Mouse (Mus musculus): Measurements from ENCODE around the gene Tns3. TPM values are rescaled to one million over a fixed set of nuclear protein-coding genes. Genes with fewer than 3 reads are reported as not detected.

Gene Tns3
- polyA plus RNA-seq, 1 experiment from 2014 or later = 11.0 TPM

DNA sequence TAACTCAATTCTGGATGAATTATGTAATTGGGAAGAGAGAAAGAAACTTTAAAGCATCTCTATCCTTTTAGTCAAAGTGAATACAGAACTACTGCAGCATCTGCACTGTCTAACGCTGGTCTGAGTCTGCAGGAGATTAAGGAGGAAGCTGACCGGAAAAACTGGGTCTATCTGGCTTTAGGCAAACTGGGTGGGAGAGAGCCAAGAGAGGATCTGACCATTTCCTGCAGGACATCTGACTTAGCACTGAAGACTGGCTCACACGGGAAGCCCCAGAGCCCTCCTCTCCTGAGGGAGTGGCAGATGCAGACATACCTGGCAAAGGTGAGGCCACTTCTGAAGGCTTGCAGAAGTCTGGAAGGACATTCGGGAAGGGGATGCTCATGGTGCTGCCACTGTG lies 213.8 kb downstream of the Tns3 start:
- H3K4me2 ChIP-seq = no peak overlapping the region
- H3K9ac ChIP-seq (ENCODE audit: low read depth, low read length) = no peak overlapping the region
- H3K9me3 ChIP-seq (replicated peaks; ENCODE audit: control insufficient read depth, low read length) = no peaks in the 10 kb centered on the region
- no peak overlapping the region for H3K4me3 ChIP-seq (ENCODE audit: low read depth, low read length)
- WGBS (ENCODE audit: insufficient replicate concordance) = 67% methylated on average over 4 of the region's 4 CpGs
- no peak for ATAC-seq (replicated peaks; ENCODE audit: insufficient number of reproducible peaks, low FRiP score, low TSS enrichment)
- no peaks in the 10 kb centered on the region for H3K27me3 ChIP-seq (ENCODE audit: control insufficient read depth, insufficient read depth, low read length)
- peaks cover 11% of the 10 kb centered on the region for H3K4me1 ChIP-seq (ENCODE audit: control insufficient read depth, insufficient read depth, low read length)
- no peak overlapping the region for H3K27ac ChIP-seq (ENCODE audit: low read depth, low read length)
- peaks cover 4% of the 10 kb centered on the region for H3K36me3 ChIP-seq (ENCODE audit: control insufficient read depth, insufficient read depth, low read length)

DNA sequence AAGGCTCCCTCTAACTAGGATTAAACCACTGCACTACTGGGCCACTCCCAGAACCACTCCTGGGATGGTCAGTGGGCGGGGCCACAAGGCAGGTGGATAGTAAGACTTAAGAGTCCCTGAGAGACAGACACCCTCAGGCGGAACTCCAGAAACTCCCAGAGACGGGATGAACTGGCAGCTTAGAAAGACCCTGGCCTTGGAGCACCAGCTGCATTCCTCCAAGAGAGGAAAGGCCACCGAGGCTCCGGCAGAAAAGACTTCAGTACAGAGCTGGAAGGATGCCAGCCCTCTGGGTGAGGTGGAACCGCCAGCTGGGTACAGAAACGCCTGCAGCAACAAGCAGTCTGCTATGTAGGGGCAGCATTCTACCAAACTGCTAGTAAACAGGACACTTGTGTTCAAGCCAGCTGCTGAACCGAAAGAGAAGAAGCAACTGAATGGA lies 218.4 kb downstream of the Tns3 start:
- no peaks in the 10 kb centered on the region for H3K27me3 ChIP-seq (ENCODE audit: control insufficient read depth, insufficient read depth, low read length)
- H3K9ac ChIP-seq (ENCODE audit: low read depth, low read length) = no peak overlapping the region
- 35% methylated on average over 8 of the region's 8 CpGs for WGBS (ENCODE audit: insufficient replicate concordance)
- H3K27ac ChIP-seq (ENCODE audit: low read depth, low read length) = no peak overlapping the region; the same call in 1 of the 2 replicates
- no peak for ATAC-seq (replicated peaks; ENCODE audit: insufficient number of reproducible peaks, low FRiP score, low TSS enrichment)
- H3K9me3 ChIP-seq (replicated peaks; ENCODE audit: control insufficient read depth, low read length) = no peaks in the 10 kb centered on the region
- H3K36me3 ChIP-seq (ENCODE audit: control insufficient read depth, insufficient read depth, low read length) = peaks cover 1% of the 10 kb centered on the region
- no peak overlapping the region for H3K4me2 ChIP-seq
- H3K4me3 ChIP-seq (ENCODE audit: low read depth, low read length) = no peak overlapping the region
- peaks cover 17% of the 10 kb centered on the region for H3K4me1 ChIP-seq (ENCODE audit: control insufficient read depth, insufficient read depth, low read length)

DNA sequence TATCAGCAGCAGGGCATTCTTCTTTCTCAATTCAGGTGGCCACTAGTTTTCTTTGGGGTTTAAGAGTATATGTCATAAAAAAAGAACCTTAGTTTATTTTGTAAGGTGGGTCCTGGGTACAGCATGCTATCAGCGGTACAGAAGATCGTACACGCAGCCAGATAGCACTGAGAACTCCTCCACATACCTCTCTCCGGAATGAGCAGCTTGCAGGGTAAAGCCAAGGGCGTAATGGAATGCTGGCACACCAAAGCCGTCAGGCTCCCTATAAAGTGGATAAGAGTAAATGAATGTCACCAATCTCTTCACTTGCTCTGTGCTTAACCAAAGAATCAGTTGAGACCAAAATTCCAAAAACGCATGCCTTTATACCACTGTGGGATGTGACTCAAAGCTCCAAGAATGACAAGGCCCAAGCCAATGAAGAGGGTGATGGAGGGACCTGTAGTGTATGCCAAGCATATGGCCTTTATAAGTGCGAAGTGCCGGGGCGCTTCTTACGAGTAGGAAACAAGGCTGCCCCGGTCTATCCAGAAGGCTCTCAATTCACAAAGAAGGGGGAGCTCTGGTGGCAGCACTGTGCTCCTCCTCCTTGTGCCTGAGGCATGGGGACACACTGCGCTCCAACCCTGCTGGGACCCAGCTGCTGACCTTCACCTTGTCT lies 219.4 kb downstream of the Tns3 start:
- H3K36me3 ChIP-seq (ENCODE audit: control insufficient read depth, insufficient read depth, low read length) = no peaks in the 10 kb centered on the region; the same call in 1 of the 2 replicates
- no peaks in the 10 kb centered on the region for H3K27me3 ChIP-seq (ENCODE audit: control insufficient read depth, insufficient read depth, low read length)
- no peak overlapping the region for H3K27ac ChIP-seq (ENCODE audit: low read depth, low read length)
- H3K4me1 ChIP-seq (ENCODE audit: control insufficient read depth, insufficient read depth, low read length) = peaks cover 17% of the 10 kb centered on the region
- no peak overlapping the region for H3K9ac ChIP-seq (ENCODE audit: low read depth, low read length)
- no peak overlapping the region for H3K4me3 ChIP-seq (ENCODE audit: low read depth, low read length)
- H3K4me2 ChIP-seq = no peak overlapping the region
- 70% methylated on average over 13 of the region's 13 CpGs for WGBS (ENCODE audit: insufficient replicate concordance)
- no peaks in the 10 kb centered on the region for H3K9me3 ChIP-seq (replicated peaks; ENCODE audit: control insufficient read depth, low read length)
- no peak for ATAC-seq (replicated peaks; ENCODE audit: insufficient number of reproducible peaks, low FRiP score, low TSS enrichment)

DNA sequence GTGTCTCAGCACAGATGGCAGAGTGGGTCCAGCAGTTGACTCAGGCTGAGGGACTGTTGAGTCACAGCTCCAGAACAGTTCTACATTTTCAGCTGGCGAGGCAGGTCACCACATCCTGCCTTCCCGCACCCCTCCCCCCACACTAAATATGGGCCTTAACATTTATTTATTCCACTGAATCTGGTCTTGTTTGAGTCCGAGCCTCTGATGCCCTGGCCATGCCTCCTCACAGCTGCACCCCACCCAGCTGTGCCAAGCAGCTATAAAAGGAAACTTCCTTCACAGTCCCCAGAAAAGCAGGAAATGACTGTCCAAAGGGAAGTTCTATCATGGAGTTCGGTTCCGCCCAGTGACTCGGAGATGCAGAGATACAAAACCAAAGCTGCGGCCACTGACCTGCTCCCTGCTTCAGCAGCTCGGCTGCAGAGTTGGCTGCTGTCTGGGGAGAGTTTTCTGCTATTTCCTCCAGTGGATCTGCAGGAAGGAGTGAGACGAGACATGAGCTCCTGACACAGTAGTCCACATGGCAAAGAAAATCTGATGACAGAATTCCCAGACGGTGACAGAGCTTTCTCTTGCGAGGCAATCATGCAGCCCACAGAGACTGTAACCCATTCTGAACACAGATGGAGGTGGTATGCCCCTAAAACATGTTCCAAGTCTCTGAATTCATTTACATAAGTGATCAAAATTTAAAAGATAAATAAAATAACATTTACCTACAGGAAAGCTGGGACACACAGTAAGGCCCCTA lies 220.6 kb downstream of the Tns3 start:
- WGBS (ENCODE audit: insufficient replicate concordance) = 57% methylated on average over 11 of the region's 11 CpGs
- Histone ChIP-seq H3K4me1 (ENCODE audit: control insufficient read depth, insufficient read depth, low read length) (peaks cover 17% of the 10 kb centered on the region), H3K4me2 (no peak overlapping the region), H3K9ac (ENCODE audit: low read depth, low read length) (no peak overlapping the region), H3K36me3 (ENCODE audit: control insufficient read depth, insufficient read depth, low read length) (no peaks in the 10 kb centered on the region; the same call in 1 of the 2 replicates), H3K4me3 (ENCODE audit: low read depth, low read length) (no peak overlapping the region), H3K27ac (ENCODE audit: low read depth, low read length) (peak overlapping the region; percentile 11; the same call in 1 of the 2 replicates), H3K9me3 (replicated peaks; ENCODE audit: control insufficient read depth, low read length) (no peaks in the 10 kb centered on the region), H3K27me3 (ENCODE audit: control insufficient read depth, insufficient read depth, low read length) (no peaks in the 10 kb centered on the region)
- ATAC-seq (replicated peaks; ENCODE audit: insufficient number of reproducible peaks, low FRiP score, low TSS enrichment) = no peak; the same call in 1 of the 2 replicates

DNA sequence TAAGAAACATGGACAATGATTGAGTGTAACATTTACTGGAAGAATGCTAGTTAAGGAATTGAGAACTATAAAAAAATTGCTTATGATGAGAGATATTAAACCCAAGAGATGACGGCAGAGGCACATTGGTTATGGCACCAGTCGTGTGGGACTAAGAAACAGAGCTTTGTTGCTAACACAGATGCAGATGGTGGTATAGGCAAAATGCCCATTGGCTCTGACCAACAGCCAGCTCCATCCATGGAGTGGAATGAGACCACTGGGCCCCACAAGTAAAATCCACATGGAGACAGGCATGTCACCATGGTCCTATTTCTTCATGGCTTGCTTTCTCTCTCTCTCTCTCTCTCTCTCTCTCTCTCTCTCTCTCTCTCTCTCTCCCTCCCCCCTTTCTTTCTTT lies 223.6 kb downstream of the Tns3 start:
- H3K36me3 ChIP-seq (ENCODE audit: control insufficient read depth, insufficient read depth, low read length) = 0 out of 2 replicates have a peak, but pooled peaks cover 3% of the 10 kb centered on the region
- 89% methylated on average over 2 of the region's 2 CpGs for WGBS (ENCODE audit: insufficient replicate concordance)
- no peak overlapping the region for H3K9ac ChIP-seq (ENCODE audit: low read depth, low read length)
- no peaks in the 10 kb centered on the region for H3K9me3 ChIP-seq (replicated peaks; ENCODE audit: control insufficient read depth, low read length)
- H3K27me3 ChIP-seq (ENCODE audit: control insufficient read depth, insufficient read depth, low read length) = no peaks in the 10 kb centered on the region
- peaks cover 7% of the 10 kb centered on the region for H3K4me1 ChIP-seq (ENCODE audit: control insufficient read depth, insufficient read depth, low read length)
- no peak for ATAC-seq (replicated peaks; ENCODE audit: insufficient number of reproducible peaks, low FRiP score, low TSS enrichment)
- H3K27ac ChIP-seq (ENCODE audit: low read depth, low read length) = no peak overlapping the region
- H3K4me3 ChIP-seq (ENCODE audit: low read depth, low read length) = no peak overlapping the region
- no peak overlapping the region for H3K4me2 ChIP-seq

DNA sequence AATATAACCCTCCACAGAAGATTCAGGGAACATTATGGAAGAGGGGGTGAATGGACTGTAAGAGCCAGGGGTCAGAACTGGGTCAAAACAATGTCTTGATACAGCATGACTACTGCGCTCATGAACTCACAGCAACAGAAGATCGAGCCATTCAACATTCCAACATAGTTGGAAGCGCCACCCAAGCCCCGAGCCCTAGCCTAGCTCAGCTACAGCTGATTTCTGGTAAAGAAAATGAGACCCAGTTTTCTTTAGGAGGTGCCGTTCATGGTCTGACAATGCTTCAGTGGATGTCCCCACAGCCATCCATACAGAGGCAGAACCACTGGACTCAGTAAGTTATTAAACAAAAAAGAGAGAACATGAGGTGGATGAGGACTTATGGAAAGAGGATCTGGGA lies 224.1 kb downstream of the Tns3 start:
- WGBS (ENCODE audit: insufficient replicate concordance) = 91% methylated on average over 5 of the region's 5 CpGs
- Histone ChIP-seq H3K27ac (ENCODE audit: low read depth, low read length) (no peak overlapping the region), H3K36me3 (ENCODE audit: control insufficient read depth, insufficient read depth, low read length) (0 out of 2 replicates have a peak, but pooled peaks cover 3% of the 10 kb centered on the region), H3K27me3 (ENCODE audit: control insufficient read depth, insufficient read depth, low read length) (no peaks in the 10 kb centered on the region), H3K4me2 (no peak overlapping the region), H3K9me3 (replicated peaks; ENCODE audit: control insufficient read depth, low read length) (no peaks in the 10 kb centered on the region), H3K9ac (ENCODE audit: low read depth, low read length) (no peak overlapping the region), H3K4me3 (ENCODE audit: low read depth, low read length) (no peak overlapping the region), H3K4me1 (ENCODE audit: control insufficient read depth, insufficient read depth, low read length) (peaks cover 2% of the 10 kb centered on the region; the same call in 1 of the 2 replicates)
- ATAC-seq (replicated peaks; ENCODE audit: insufficient number of reproducible peaks, low FRiP score, low TSS enrichment) = no peak

DNA sequence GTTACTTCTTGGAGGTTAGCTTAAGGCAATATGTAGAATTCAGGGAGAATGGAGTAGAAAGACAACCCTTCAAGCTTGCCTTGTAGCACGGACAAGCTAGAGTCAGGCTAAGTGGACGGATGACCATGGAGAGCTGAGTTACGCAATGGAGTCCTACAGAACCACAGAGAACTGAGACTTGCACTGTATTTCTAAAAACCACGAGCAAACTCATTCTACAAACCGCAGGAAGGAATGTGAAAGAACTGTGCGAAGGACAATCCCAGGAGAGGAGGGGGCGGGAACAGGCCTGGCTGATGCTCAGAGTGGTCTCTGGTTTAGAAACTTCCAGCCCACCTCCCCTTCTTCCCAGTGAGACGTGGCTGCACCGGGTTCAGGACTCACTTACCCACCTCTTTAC lies 225.3 kb downstream of the Tns3 start:
- no peak overlapping the region for H3K27ac ChIP-seq (ENCODE audit: low read depth, low read length)
- no peak for ATAC-seq (replicated peaks; ENCODE audit: insufficient number of reproducible peaks, low FRiP score, low TSS enrichment)
- H3K4me1 ChIP-seq (ENCODE audit: control insufficient read depth, insufficient read depth, low read length) = no peaks in the 10 kb centered on the region
- H3K9me3 ChIP-seq (replicated peaks; ENCODE audit: control insufficient read depth, low read length) = no peaks in the 10 kb centered on the region
- H3K27me3 ChIP-seq (ENCODE audit: control insufficient read depth, insufficient read depth, low read length) = no peaks in the 10 kb centered on the region
- no peak overlapping the region for H3K9ac ChIP-seq (ENCODE audit: low read depth, low read length)
- WGBS (ENCODE audit: insufficient replicate concordance) = 88% methylated on average over 9 of the region's 9 CpGs
- no peak overlapping the region for H3K4me3 ChIP-seq (ENCODE audit: low read depth, low read length)
- H3K4me2 ChIP-seq = no peak overlapping the region
- peaks cover 12% of the 10 kb centered on the region for H3K36me3 ChIP-seq (ENCODE audit: control insufficient read depth, insufficient read depth, low read length)

DNA sequence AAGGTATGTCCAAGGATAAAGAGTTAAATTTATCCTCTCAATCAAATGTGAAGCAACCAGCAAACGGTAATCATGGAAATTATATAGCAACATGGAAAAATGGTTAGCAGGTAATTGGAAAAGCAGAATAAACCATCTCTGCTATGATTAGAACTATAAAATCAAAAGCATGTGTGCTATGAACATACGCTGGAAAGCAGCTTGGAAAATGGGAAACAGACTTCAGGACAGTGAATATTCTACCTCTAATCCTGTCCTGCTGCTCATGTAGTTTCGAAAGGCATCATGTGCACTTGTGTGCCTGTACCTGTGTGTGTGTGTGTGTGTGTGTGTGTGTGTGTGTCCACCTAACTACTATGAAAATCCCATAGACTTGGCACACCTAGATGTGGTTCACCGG lies 226.1 kb downstream of the Tns3 start:
- Histone ChIP-seq H3K27me3 (ENCODE audit: control insufficient read depth, insufficient read depth, low read length) (no peaks in the 10 kb centered on the region), H3K4me2 (no peak overlapping the region), H3K4me3 (ENCODE audit: low read depth, low read length) (no peak overlapping the region), H3K36me3 (ENCODE audit: control insufficient read depth, insufficient read depth, low read length) (peaks cover 16% of the 10 kb centered on the region), H3K27ac (ENCODE audit: low read depth, low read length) (no peak overlapping the region), H3K9ac (ENCODE audit: low read depth, low read length) (no peak overlapping the region), H3K4me1 (ENCODE audit: control insufficient read depth, insufficient read depth, low read length) (no peaks in the 10 kb centered on the region), H3K9me3 (replicated peaks; ENCODE audit: control insufficient read depth, low read length) (no peaks in the 10 kb centered on the region)
- WGBS (ENCODE audit: insufficient replicate concordance) = 80% methylated on average over 4 of the region's 4 CpGs
- no peak for ATAC-seq (replicated peaks; ENCODE audit: insufficient number of reproducible peaks, low FRiP score, low TSS enrichment)

All from heart, embryonic 11.5 days (tissue).